Mouse (Mus musculus): Measurements from ENCODE around the gene Oard1. TPM values are rescaled to one million over a fixed set of nuclear protein-coding genes. Genes with fewer than 3 reads are reported as not detected.
A peak's percentile ranks its signal among the peaks of the same experiment; 100 is the strongest.

Oard1 gene
- total RNA-seq (2022), result 10 to 100 TPM; 16.3 to 24.2 (median 22.1) TPM

GRCm38 (mm10) chr17:48409380-48410298 lies at the start of gene Oard1, which contains the start of gene Nfya:
Gene Oard1 (plus strand): TSS chr17:48410014.
Gene Nfya (minus strand): TSS chr17:48409906.
- DNase-seq (ENCODE audit: low spot score), result peak; percentile 99

GRCm38 (mm10) chr17:48360462-48360861 lies 49.4 kb upstream of the Oard1 start:
- no peak for DNase-seq (ENCODE audit: low spot score)

GRCm38 (mm10) chr17:48362346-48362745 lies 47.5 kb upstream of the Oard1 start:
- no peak for DNase-seq (ENCODE audit: low spot score)

GRCm38 (mm10) chr17:48362966-48363365 lies 46.8 kb upstream of the Oard1 start:
- DNase-seq (ENCODE audit: low spot score), result peak; percentile 21

- DNase-seq (ENCODE audit: low spot score), result no peak
Observed at GRCm38 (mm10) chr17:48363421-48363965, 46.3 kb upstream of the Oard1 start.

GRCm38 (mm10) chr17:48365511-48366155 lies 44.2 kb upstream of the Oard1 start:
- no peak for DNase-seq (ENCODE audit: low spot score)

- no peak for DNase-seq (ENCODE audit: low spot score)
Observed at GRCm38 (mm10) chr17:48366806-48367205, 43.0 kb upstream of the Oard1 start.

GRCm38 (mm10) chr17:48371621-48372020 lies 38.2 kb upstream of the Oard1 start:
- no peak for DNase-seq (ENCODE audit: low spot score)

- DNase-seq (ENCODE audit: low spot score), result no peak
Observed at GRCm38 (mm10) chr17:48372987-48373386, 36.8 kb upstream of the Oard1 start.

- DNase-seq (ENCODE audit: low spot score), result no peak
Observed at GRCm38 (mm10) chr17:48376102-48376501, 33.7 kb upstream of the Oard1 start.

- DNase-seq (ENCODE audit: low spot score), result no peak
Observed at GRCm38 (mm10) chr17:48379050-48379449, 30.8 kb upstream of the Oard1 start.

- no peak for DNase-seq (ENCODE audit: low spot score)
Observed at GRCm38 (mm10) chr17:48385786-48386461, 23.9 kb upstream of the Oard1 start.

GRCm38 (mm10) chr17:48388666-48389065 lies 21.1 kb upstream of the Oard1 start:
- no peak for DNase-seq (ENCODE audit: low spot score)

GRCm38 (mm10) chr17:48389442-48389841 lies 20.4 kb upstream of the Oard1 start:
- no peak for DNase-seq (ENCODE audit: low spot score)

GRCm38 (mm10) chr17:48391446-48391845 lies 18.4 kb upstream of the Oard1 start:
- DNase-seq (ENCODE audit: low spot score), result no peak

GRCm38 (mm10) chr17:48392616-48393015 lies 17.2 kb upstream of the Oard1 start:
- DNase-seq (ENCODE audit: low spot score), result no peak

- no peak for DNase-seq (ENCODE audit: low spot score)
Observed at GRCm38 (mm10) chr17:48401710-48402109, 8.1 kb upstream of the Oard1 start.

GRCm38 (mm10) chr17:48402751-48403150 lies 7.1 kb upstream of the Oard1 start:
- DNase-seq (ENCODE audit: low spot score), result no peak

- DNase-seq (ENCODE audit: low spot score), result no peak
Observed at GRCm38 (mm10) chr17:48403848-48404247, 6.0 kb upstream of the Oard1 start.

GRCm38 (mm10) chr17:48404706-48405105 lies 5.1 kb upstream of the Oard1 start:
- no peak for DNase-seq (ENCODE audit: low spot score)

- no peak for DNase-seq (ENCODE audit: low spot score)
Observed at GRCm38 (mm10) chr17:48407154-48407553, 2.7 kb upstream of the Oard1 start.

Measured in heart, adult 8-10 months (tissue).